Comparison of ENCODE assay signal across 8 mouse cellular contexts in the genomic region with DNA sequence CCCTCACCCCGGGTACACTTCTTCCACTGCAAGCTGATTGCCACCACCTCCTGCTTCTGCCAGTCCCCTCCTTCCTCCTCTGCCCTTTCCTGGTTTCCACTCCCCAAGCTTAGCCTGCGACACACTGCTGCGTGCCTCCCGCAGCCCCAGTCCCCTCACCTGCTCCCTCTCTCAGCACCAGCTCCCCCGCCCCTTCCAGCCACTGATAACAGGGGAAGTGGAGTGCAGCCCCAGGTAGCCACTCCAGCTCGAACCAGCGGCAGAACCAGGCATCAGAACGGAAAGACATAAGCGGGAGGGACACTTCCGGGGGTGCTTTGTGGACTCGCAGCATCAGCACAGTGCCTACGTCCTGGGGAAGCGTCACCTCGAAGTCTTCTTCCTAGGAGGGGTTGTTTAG. TPM values are rescaled to one million over a fixed set of nuclear protein-coding genes. Genes with fewer than 3 reads are reported as not detected.
DNase-seq lines count a peak whose midpoint lies in the region; ATAC-seq and TF ChIP-seq lines count a peak whose summit lies in the region.

No protein-coding gene starts in this region.

- no peaks in the 10 kb centered on the region for H3K9me3 ChIP-seq in hindbrain, embryonic 11.5 days (ENCODE audit: control insufficient read depth, low read length)
- H3K9me3 ChIP-seq in midbrain, embryonic 15.5 days, result no peaks in the 10 kb centered on the region

- no peaks in the 10 kb centered on the region for H3K4me1 ChIP-seq in hindbrain, embryonic 11.5 days (replicated peaks; ENCODE audit: control insufficient read depth, insufficient read depth, low read length)
- peaks cover 8% of the 10 kb centered on the region; the same call in 1 of the 2 replicates for H3K4me1 ChIP-seq in midbrain, embryonic 15.5 days

- no peak overlapping the region for H3K27ac ChIP-seq in hindbrain, embryonic 11.5 days (ENCODE audit: low read depth, low read length)
- no peak overlapping the region for H3K27ac ChIP-seq in midbrain, embryonic 15.5 days

- peaks cover 17% of the 10 kb centered on the region for H3K27me3 ChIP-seq in hindbrain, embryonic 11.5 days (ENCODE audit: control insufficient read depth, insufficient read depth, low read length)
- H3K27me3 ChIP-seq in midbrain, embryonic 15.5 days (replicated peaks), result peaks cover 22% of the 10 kb centered on the region

- no peak overlapping the region for H3K4me3 ChIP-seq in hindbrain, embryonic 11.5 days (ENCODE audit: low read depth, low read length)
- H3K4me3 ChIP-seq in midbrain, embryonic 15.5 days, result peak overlapping the region; percentile 28

- DNase-seq in kidney, postnatal 4 days, result peak; percentile 15 to 25
- no peak for DNase-seq in kidney, postnatal 14 days
- DNase-seq in brain, embryonic 14.5 days (ENCODE audit: low read depth), result peak; percentile 2
- peak; percentile 6 for DNase-seq in hindbrain, embryonic 11.5 days (ENCODE audit: low spot score)
- DNase-seq in layer of hippocampus, postnatal 14 days (ENCODE audit: low spot score in 2 of 2), result no peak
- DNase-seq in layer of hippocampus, adult 18-20 months (ENCODE audit: low spot score in 2 of 2), result no peak
- DNase-seq in frontal cortex, postnatal 36 days (ENCODE audit: low spot score in 2 of 2), result no peak

- no peaks in the 10 kb centered on the region for H3K36me3 ChIP-seq in hindbrain, embryonic 11.5 days (ENCODE audit: control insufficient read depth, insufficient read depth, low read length)
- no peaks in the 10 kb centered on the region for H3K36me3 ChIP-seq in midbrain, embryonic 15.5 days (replicated peaks)

- no peak for ATAC-seq in hindbrain, embryonic 11.5 days (ENCODE audit: low FRiP score)
- ATAC-seq in midbrain, embryonic 15.5 days (replicated peaks), result no peak

- TF ChIP-seq CTCF in brain, embryonic 14.5 days (IDR thresholded peaks at IDR 0.05; ENCODE audit: borderline replicate concordance, extremely low read depth, insufficient read depth, insufficient read length), result no peak

- H3K4me2 ChIP-seq in hindbrain, embryonic 11.5 days (replicated peaks; ENCODE audit: low read depth, low read length), result peak overlapping the region; percentile 25
- H3K4me2 ChIP-seq in midbrain, embryonic 15.5 days, result peak overlapping the region; percentile 48

- 0 out of 2 replicates have a peak overlapping the region, but pooled peaks have one; percentile 20 for H3K9ac ChIP-seq in hindbrain, embryonic 11.5 days (ENCODE audit: low read depth, low read length)
- H3K9ac ChIP-seq in midbrain, embryonic 15.5 days, result peak overlapping the region; percentile 5; the same call in 1 of the 2 replicates

- 5% methylated on average over 14 of the region's 14 CpGs for WGBS in hindbrain, embryonic 11.5 days
- WGBS in midbrain, embryonic 15.5 days, result 4% methylated on average over 14 of the region's 14 CpGs

- no peak for TF ChIP-seq POLR2A in brain, embryonic 14.5 days (IDR thresholded peaks at IDR 0.05; ENCODE audit: borderline replicate concordance, extremely low read depth, insufficient read depth, insufficient read length, poor library complexity, severe bottlenecking)

RNA-seq across cellular contexts. Expression of gene Alox8, which starts 0.4 kb away (rescaled TPM):
- polyA plus RNA-seq in brain, embryonic 14.5 days (2012; rRNA removed), result 0.05 and 0.25 TPM in 2 replicates
- polyA plus RNA-seq in hindbrain, embryonic 11.5 days (2014; fragmentation: Nextera tagmentation; extraction: Ambion mirVana), result 0.04 TPM in 1 of 2 replicates, not detected in the other
- 0.25 and 0.87 TPM in 2 replicates for polyA plus RNA-seq in midbrain, embryonic 15.5 days (2015; fragmentation: Nextera tagmentation; extraction: Ambion mirVana)
- 1 to 10 TPM; 5.5 to 8.4 TPM for total RNA-seq in layer of hippocampus, postnatal 14 days (2021)
- 10 to 100 TPM in 1 of 2 experiments, 1 to 10 TPM in 1; 8.6 to 10.1 TPM for total RNA-seq in layer of hippocampus, adult 18-20 months (2021)

RNA-seq across cellular contexts. Expression of gene Gucy2e, which starts 39.6 kb away (rescaled TPM):
- polyA plus RNA-seq in brain, embryonic 14.5 days (2012; rRNA removed), result 0.20 and 0.25 TPM in 2 replicates
- polyA plus RNA-seq in hindbrain, embryonic 11.5 days (2014; fragmentation: Nextera tagmentation; extraction: Ambion mirVana), result 0.07 TPM in 1 of 2 replicates, not detected in the other
- 0.75 and 0.92 TPM in 2 replicates for polyA plus RNA-seq in midbrain, embryonic 15.5 days (2015; fragmentation: Nextera tagmentation; extraction: Ambion mirVana)
- 1 to 10 TPM; 1.0 to 1.1 TPM for total RNA-seq in layer of hippocampus, postnatal 14 days (2021)
- total RNA-seq in layer of hippocampus, adult 18-20 months (2021), result 1 to 10 TPM; 1.5 to 1.6 TPM

RNA-seq across cellular contexts. Expression of gene Alox12b, which starts 40.4 kb away (rescaled TPM):
- 0.13 and 0.23 TPM in 2 replicates for polyA plus RNA-seq in brain, embryonic 14.5 days (2012; rRNA removed)
- 0.06 and 0.20 TPM in 2 replicates for polyA plus RNA-seq in hindbrain, embryonic 11.5 days (2014; fragmentation: Nextera tagmentation; extraction: Ambion mirVana)
- polyA plus RNA-seq in midbrain, embryonic 15.5 days (2015; fragmentation: Nextera tagmentation; extraction: Ambion mirVana), result 0.28 and 0.41 TPM in 2 replicates
- under 1 TPM; 0.65 to 0.95 TPM for total RNA-seq in layer of hippocampus, postnatal 14 days (2021)
- total RNA-seq in layer of hippocampus, adult 18-20 months (2021), result 10 to 100 TPM; 10.7 to 18.4 TPM

Comparison
In these comparisons a context has a peak if more than half of its experiments do, and no peak if none do; other contexts are left out.
1. DNase-seq: peak in kidney, postnatal 4 days (2 of 2), brain, embryonic 14.5 days (single experiment) and hindbrain, embryonic 11.5 days (single experiment); none in kidney, postnatal 14 days (single experiment), layer of hippocampus, postnatal 14 days (0 of 2), layer of hippocampus, adult 18-20 months (0 of 2) and frontal cortex, postnatal 36 days (0 of 2).